Mouse (Mus musculus) small intestine, adult 2 months (tissue): ENCODE measurements at regions not wholly inside any gene's neighbourhood (a gene's known extent, or its start where the extent isn't known, plus 50 kb on each side); places are given as distances from the start of the nearest gene placed in this dataset.
"Not testable (repeated sequence)": the region's sequence is repeated elsewhere in the genome, so short reads cannot be mapped to it uniquely, and the experiment has no call there.

Experiments
- H3K27ac ChIP-seq: fragments of 200-500 bp; 2 replicates; pipeline ENCODE4 v1.5.1; 2012; ENCODE audit warnings: low read depth, low read length, control low read depth, inconsistent platforms; ENCODE audit not compliant: insufficient read depth
- H3K27me3 ChIP-seq: fragments of 200-500 bp; 2 replicates; pipeline ENCODE4 v1.6.1; 2012; ENCODE audit warnings: mild to moderate bottlenecking, moderate library complexity, low read length, inconsistent platforms; ENCODE audit not compliant: control insufficient read depth, insufficient read depth
- H3K36me3 ChIP-seq: fragments of 200-500 bp; 2 replicates; pipeline ENCODE4 v1.6.1; 2012; ENCODE audit warnings: mild to moderate bottlenecking, low read length, control low read depth, inconsistent platforms; ENCODE audit not compliant: control insufficient read depth, insufficient read depth
- H3K4me1 ChIP-seq: fragments of 200-500 bp; 2 replicates; pipeline ENCODE4 v1.6.1; 2012; ENCODE audit warnings: low read length, inconsistent platforms, mixed read lengths; ENCODE audit not compliant: control insufficient read depth, insufficient read depth, insufficient read length
- H3K4me3 ChIP-seq: fragments of 200-500 bp; 2 replicates; pipeline ENCODE4 v1.5.1; 2012; ENCODE audit warnings: low read depth, mild to moderate bottlenecking, control low read depth, inconsistent platforms, low read length, moderate library complexity
- CTCF ChIP-seq: fragments of 200-500 bp; IDR thresholded peaks from 2 replicates; pipeline ENCODE4 v1.5.1; 2012; ENCODE audit warnings: low read depth, mild to moderate bottlenecking, control low read depth, inconsistent platforms, low read length, moderate library complexity, mixed read lengths; ENCODE audit not compliant: insufficient replicate concordance, insufficient read length; ENCODE audit errors: extremely low read depth
- POLR2A ChIP-seq: fragments of 200-500 bp; IDR thresholded peaks from 2 replicates; pipeline ENCODE4 v1.6.1; 2012; ENCODE audit warnings: low read depth, mild to moderate bottlenecking, control low read depth, inconsistent platforms, low read length, moderate library complexity
- WGBS: fragments of 180-500 bp; shearing (Covaris S2); methylation state at CpG from one replicate; pipeline ENCODE4 v1.1.7; 2018; 5-methylcytosine and 5-hydroxymethylcytosine counted together

GRCm38 (mm10) chr8:8858636-8859035 lies 168.3 kb upstream of the Arglu1 start:
- H3K27me3 ChIP-seq: no peaks in the 10 kb centered on the region
- H3K4me3 ChIP-seq: no peak overlapping the region
- no peak overlapping the region for H3K27ac ChIP-seq
- no peaks in the 10 kb centered on the region for H3K4me1 ChIP-seq
- 18% methylated on average over 3 of the region's 3 CpGs for WGBS
- TF ChIP-seq POLR2A (no peak), CTCF (no peak)
- no peaks in the 10 kb centered on the region for H3K36me3 ChIP-seq

DNA sequence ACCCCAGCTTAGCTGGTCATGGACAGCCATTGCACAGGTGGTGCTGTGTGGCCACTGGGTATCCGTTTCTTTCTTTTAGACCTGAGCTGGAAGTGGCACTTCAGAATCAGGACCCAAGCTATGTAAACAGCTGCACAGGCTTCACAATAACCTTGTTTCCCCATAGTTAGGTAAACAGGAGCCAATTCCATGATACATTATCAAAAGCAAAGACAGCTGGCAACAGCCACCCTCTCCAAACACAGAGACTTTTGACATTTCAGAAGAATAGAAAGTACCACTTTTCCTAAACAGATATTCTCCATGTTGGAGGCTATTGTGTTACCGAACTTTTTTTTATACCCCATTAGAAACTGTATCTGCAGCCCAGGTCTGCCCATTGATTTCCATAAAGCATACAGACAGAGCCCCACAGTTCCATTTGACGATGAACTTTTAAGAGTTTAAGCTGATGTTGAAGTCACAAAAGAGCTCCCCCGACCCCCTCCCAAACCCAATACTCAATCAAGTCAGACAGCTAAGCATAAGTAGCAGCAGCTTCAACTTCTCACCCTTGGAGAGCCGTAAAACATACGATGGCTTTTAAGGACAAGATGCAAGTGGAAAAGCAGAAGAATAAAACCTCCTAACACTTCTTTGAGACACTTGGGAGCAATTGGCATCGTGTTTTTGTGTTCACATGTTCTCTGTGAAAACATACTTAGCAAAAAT lies 162.5 kb upstream of the Arglu1 start:
- H3K27ac ChIP-seq: no peak overlapping the region
- 50% methylated on average over 7 of the region's 7 CpGs for WGBS
- H3K27me3 ChIP-seq: no peaks in the 10 kb centered on the region
- TF ChIP-seq POLR2A (no peak), CTCF (no peak)
- no peaks in the 10 kb centered on the region for H3K36me3 ChIP-seq
- no peaks in the 10 kb centered on the region for H3K4me1 ChIP-seq
- no peak overlapping the region for H3K4me3 ChIP-seq

GRCm38 (mm10) chr8:8851271-8851670 lies 160.9 kb upstream of the Arglu1 start:
- no peaks in the 10 kb centered on the region for H3K4me1 ChIP-seq
- no peak for TF ChIP-seq CTCF
- H3K27ac ChIP-seq: no peak overlapping the region
- no peaks in the 10 kb centered on the region for H3K27me3 ChIP-seq
- WGBS: 26% methylated on average over 4 of the region's 4 CpGs
- H3K36me3 ChIP-seq: no peaks in the 10 kb centered on the region
- no peak overlapping the region for H3K4me3 ChIP-seq

DNA sequence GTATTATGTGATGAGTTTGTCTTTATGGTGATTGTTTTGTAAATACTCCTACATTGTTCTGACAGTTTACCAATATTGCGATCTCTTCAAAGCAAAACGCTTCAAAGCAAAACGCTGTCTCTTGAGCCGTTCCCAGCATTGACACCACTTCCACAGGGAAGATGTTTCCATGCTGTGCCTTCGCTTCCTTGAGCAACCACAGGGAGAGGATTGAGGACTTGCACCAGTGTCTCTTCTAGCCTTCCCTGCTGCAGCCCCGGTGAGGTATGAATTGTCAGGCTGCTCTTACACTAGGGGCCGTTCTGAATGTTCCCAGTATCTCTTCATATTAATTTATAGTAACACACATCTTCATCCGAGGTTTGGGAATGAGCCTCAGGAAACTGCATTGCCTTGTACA lies 160.4 kb upstream of the Arglu1 start:
- Histone ChIP-seq H3K4me1 (no peaks in the 10 kb centered on the region), H3K27ac (no peak overlapping the region), H3K27me3 (no peaks in the 10 kb centered on the region), H3K36me3 (no peaks in the 10 kb centered on the region), H3K4me3 (no peak overlapping the region)
- 39% methylated on average over 8 of the region's 8 CpGs for WGBS
- TF ChIP-seq POLR2A (no peak), CTCF (no peak)

- Histone ChIP-seq H3K4me1 (no peaks in the 10 kb centered on the region), H3K27me3 (no peaks in the 10 kb centered on the region), H3K36me3 (no peaks in the 10 kb centered on the region), H3K27ac (no peak overlapping the region), H3K4me3 (no peak overlapping the region)
- WGBS: 82% methylated on average over 10 of the region's 10 CpGs
- no peak for TF ChIP-seq POLR2A
Observed at GRCm38 (mm10) chr8:8847579-8847978, 157.3 kb upstream of the Arglu1 start.

GRCm38 (mm10) chr8:8842326-8842725 lies 152.0 kb upstream of the Arglu1 start:
- Histone ChIP-seq H3K36me3 (no peaks in the 10 kb centered on the region), H3K27ac (no peak overlapping the region), H3K4me3 (no peak overlapping the region), H3K4me1 (no peaks in the 10 kb centered on the region), H3K27me3 (no peaks in the 10 kb centered on the region)
- TF ChIP-seq CTCF (no peak), POLR2A (no peak)
- WGBS: 65% methylated on average over 2 of the region's 2 CpGs

- not testable (repeated sequence) for H3K27ac ChIP-seq, H3K36me3 ChIP-seq, H3K4me3 ChIP-seq, H3K4me1 ChIP-seq, H3K27me3 ChIP-seq
- 92% methylated on average over 11 of the region's 11 CpGs for WGBS
Observed at GRCm38 (mm10) chr8:8836166-8836565, 145.8 kb upstream of the Arglu1 start.

- Histone ChIP-seq H3K27ac (no peak overlapping the region), H3K36me3 (no peaks in the 10 kb centered on the region), H3K27me3 (no peaks in the 10 kb centered on the region), H3K4me3 (no peak overlapping the region), H3K4me1 (no peaks in the 10 kb centered on the region)
- WGBS: 88% methylated on average over 6 of the region's 6 CpGs
- TF ChIP-seq CTCF: no peak
- no peak for TF ChIP-seq POLR2A
Observed at GRCm38 (mm10) chr8:8831306-8831705, 141.0 kb upstream of the Arglu1 start.
